Mouse (Mus musculus) heart, adult 2 months (tissue): ENCODE data around the gene Ermard.

Source experiments
- CTCF ChIP-seq: fragments of 200-600 bp; IDR thresholded peaks from 2 replicates; pipeline ENCODE4 v1.8.1; 2022; ENCODE audit warnings: antibody characterized with exemption, mild to moderate bottlenecking, moderate library complexity
- EP300 ChIP-seq: fragments of 200-500 bp; IDR thresholded peaks from 2 replicates; pipeline ENCODE4 v1.6.1; 2011; ENCODE audit warnings: low read depth, low read length, control low read depth; ENCODE audit not compliant: insufficient read depth

GRCm38 (mm10) chr17:15088591-15089001 is 47.6 kb downstream of the Ermard start:
- TF ChIP-seq CTCF: no peak
- no peak for TF ChIP-seq EP300
